Mouse (Mus musculus) intestine, embryonic 16.5 days (tissue): Measurements from ENCODE around the gene Nmt1. TPM values are rescaled to one million over a fixed set of nuclear protein-coding genes. Genes with fewer than 3 reads are reported as not detected.
A peak's percentile ranks its signal among the peaks of the same experiment; 100 is the strongest.

Experiments
- ATAC-seq: fragments of 200-750 bp; cut with Nextera tagmentation; 2 replicates; pipeline ENCODE4 v1.8.0; 2017; ENCODE audit warnings: moderate TSS enrichment, moderate library complexity
- H3K27ac ChIP-seq: fragments of 300-500 bp; sonication (generic); 2 replicates; pipeline ENCODE4 v1.5.1; 2014; ENCODE audit warnings: mild to moderate bottlenecking, low read length
- H3K27me3 ChIP-seq: fragments of 300-500 bp; sonication (generic); replicated peaks from 2 replicates; pipeline ENCODE4 v1.6.1; 2014; ENCODE audit warnings: low read length, control low read depth, mixed read lengths; ENCODE audit not compliant: control insufficient read depth, insufficient read depth
- H3K36me3 ChIP-seq: fragments of 300-500 bp; sonication (generic); 2 replicates; pipeline ENCODE4 v1.6.1; 2014; ENCODE audit warnings: low read length, control low read depth; ENCODE audit not compliant: control insufficient read depth, insufficient read depth
- H3K4me1 ChIP-seq: fragments of 300-500 bp; sonication (generic); 2 replicates; pipeline ENCODE4 v1.6.1; 2014; ENCODE audit warnings: low read length, control low read depth, mixed read lengths; ENCODE audit not compliant: control insufficient read depth, insufficient read depth
- H3K4me2 ChIP-seq: fragments of 300-500 bp; sonication (generic); 2 replicates; pipeline ENCODE4 v1.6.1; 2014; ENCODE audit warnings: low read depth, low read length, control low read depth
- H3K4me3 ChIP-seq: fragments of 300-500 bp; sonication (generic); 2 replicates; pipeline ENCODE4 v1.5.1; 2014; ENCODE audit warnings: mild to moderate bottlenecking, low read length
- H3K9ac ChIP-seq: fragments of 300-500 bp; sonication (generic); 2 replicates; pipeline ENCODE4 v1.6.1; 2014; ENCODE audit warnings: low read depth, low read length
- H3K9me3 ChIP-seq: fragments of 300-500 bp; sonication (generic); 2 replicates; pipeline ENCODE4 v1.6.1; 2016; ENCODE audit warnings: low read length, control low read depth; ENCODE audit not compliant: control insufficient read depth
- WGBS: fragments of 180-500 bp; shearing (Covaris S2); extraction: QIAGEN DNeasy Blood & Tissue Kit; methylation state at CpG from one replicate; pipeline ENCODE4 v1.1.7; 2014; 5-methylcytosine and 5-hydroxymethylcytosine counted together
- polyA plus RNA-seq: library from polyadenylated mRNA; unstranded; fragments of >200 nt; fragmentation: Nextera tagmentation; extraction: Ambion mirVana; gene quantifications from 2 replicates; pipeline ENCODE4 v1.2.1, GENCODE M21; 2015

Gene Nmt1
- polyA plus RNA-seq, 1 experiment from 2014 or later, result 59.6 TPM

GRCm38 (mm10) chr11:103052078-103052477, 24.1 kb downstream of the Nmt1 start:
- peaks cover 24% of the 10 kb centered on the region for H3K36me3 ChIP-seq
- 88% methylated on average over 6 of the region's 6 CpGs for WGBS
- no peak for ATAC-seq

DNA sequence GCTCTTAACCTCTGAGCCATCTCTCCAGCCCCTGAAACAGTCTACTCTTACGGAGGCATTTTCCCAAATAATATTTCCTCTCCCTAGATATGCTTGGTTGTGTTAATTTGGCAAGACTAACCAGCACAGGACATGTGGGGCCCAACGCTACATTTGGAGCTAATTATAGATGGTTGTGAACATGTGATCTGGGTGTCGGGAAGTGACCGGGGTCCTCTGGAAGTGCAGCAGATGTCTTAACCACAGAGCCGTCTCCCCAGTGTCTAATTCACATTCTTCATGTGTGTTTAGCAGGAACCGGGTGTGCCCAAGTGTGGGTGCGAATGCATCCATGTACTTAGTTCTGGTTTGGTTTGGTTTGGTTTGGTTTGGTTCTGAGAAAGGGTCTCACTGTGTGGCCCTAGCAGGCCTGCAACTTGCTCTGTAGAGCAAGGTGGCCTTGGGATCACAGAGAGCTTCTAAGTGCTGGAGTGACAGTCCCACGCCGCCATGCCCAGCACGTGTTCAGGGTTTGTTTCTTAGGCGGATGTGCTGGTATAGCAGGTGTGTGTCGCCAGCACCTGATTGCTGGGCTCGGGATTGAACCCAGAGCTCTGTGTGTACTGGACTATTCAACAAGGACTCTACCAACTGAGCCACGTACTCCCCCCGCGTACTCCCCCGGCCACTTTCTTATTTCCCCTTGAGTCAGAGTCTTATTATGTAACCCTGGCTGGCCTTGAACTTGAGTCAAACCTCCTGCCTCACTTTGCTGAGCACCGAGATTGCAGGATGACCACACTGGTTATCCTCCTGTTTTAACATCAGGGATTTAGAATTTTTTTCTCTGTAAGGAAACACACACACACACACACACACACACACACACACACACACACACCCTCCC, 25.4 kb downstream of the Nmt1 start:
- WGBS, result 90% methylated on average over 18 of the region's 18 CpGs
- no peaks in the 10 kb centered on the region for H3K27me3 ChIP-seq
- H3K36me3 ChIP-seq, result peaks cover 34% of the 10 kb centered on the region
- H3K4me3 ChIP-seq, result no peak overlapping the region
- H3K4me2 ChIP-seq, result no peak overlapping the region
- H3K27ac ChIP-seq, result no peak overlapping the region
- ATAC-seq, result no peak
- no peaks in the 10 kb centered on the region for H3K9me3 ChIP-seq
- H3K4me1 ChIP-seq, result no peaks in the 10 kb centered on the region
- no peak overlapping the region for H3K9ac ChIP-seq

More at GRCm38 (mm10) chr11:103052078-103052477, 24.1 kb downstream of the Nmt1 start:
- H3K4me3 ChIP-seq, result no peak overlapping the region
- H3K9ac ChIP-seq, result no peak overlapping the region
- H3K4me1 ChIP-seq, result no peaks in the 10 kb centered on the region
- no peak overlapping the region for H3K4me2 ChIP-seq
- H3K9me3 ChIP-seq, result no peaks in the 10 kb centered on the region
- no peak overlapping the region for H3K27ac ChIP-seq
- H3K27me3 ChIP-seq, result no peaks in the 10 kb centered on the region

DNA sequence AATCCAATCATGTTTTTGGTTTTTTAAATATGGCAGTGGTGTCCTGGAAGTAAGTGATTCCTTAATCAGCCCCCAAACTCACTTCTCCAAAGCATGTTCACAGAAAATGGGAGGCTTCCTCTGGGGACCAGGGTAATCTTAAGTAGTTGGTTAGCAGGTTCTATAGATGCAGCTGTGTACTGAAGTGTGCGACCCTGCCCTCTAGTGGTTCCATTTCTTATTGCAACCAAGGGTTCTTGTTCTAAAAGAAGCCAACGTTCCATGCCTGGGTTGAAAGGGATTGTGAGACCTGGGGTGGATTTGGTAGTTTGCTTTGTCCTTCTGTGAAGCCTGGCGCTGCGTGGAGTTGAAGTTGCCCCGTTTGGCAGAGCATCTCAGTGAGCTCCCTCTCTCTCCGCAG, 26.8 kb downstream of the Nmt1 start:
- WGBS, result 41% methylated on average over 6 of the region's 6 CpGs
- 0 out of 2 replicates have a peak, but pooled peaks have one; percentile 28 for ATAC-seq
- Histone ChIP-seq H3K9ac (no peak overlapping the region), H3K4me3 (no peak overlapping the region), H3K27ac (no peak overlapping the region), H3K9me3 (no peaks in the 10 kb centered on the region), H3K36me3 (peaks cover 38% of the 10 kb centered on the region), H3K4me1 (no peaks in the 10 kb centered on the region), H3K27me3 (no peaks in the 10 kb centered on the region), H3K4me2 (no peak overlapping the region)

DNA sequence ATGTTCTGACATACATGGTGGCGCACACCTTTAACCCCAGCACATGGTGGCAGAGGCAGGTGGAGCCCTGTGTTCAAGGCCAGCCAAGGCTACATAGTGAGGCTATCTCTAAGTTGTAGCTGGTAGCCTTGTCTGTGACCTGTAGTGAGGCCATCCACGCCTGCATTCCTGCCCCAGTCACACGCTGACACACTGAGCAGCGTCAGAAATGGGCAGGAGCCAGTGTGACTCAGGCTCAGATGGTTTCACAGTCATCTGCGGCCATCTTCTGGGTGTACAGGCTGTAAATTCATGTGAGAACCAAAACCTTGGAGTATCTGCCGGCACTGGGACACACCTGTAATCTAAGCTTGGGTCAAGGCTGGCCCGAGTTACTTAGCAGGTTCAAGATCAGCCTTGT, 28.6 kb downstream of the Nmt1 start:
- Histone ChIP-seq H3K4me3 (no peak overlapping the region), H3K4me2 (no peak overlapping the region), H3K27ac (no peak overlapping the region), H3K4me1 (no peaks in the 10 kb centered on the region), H3K9ac (no peak overlapping the region), H3K27me3 (no peaks in the 10 kb centered on the region), H3K36me3 (peaks cover 33% of the 10 kb centered on the region), H3K9me3 (no peaks in the 10 kb centered on the region)
- ATAC-seq, result no peak
- WGBS, result 92% methylated on average over 7 of the region's 7 CpGs

GRCm38 (mm10) chr11:103058499-103059085, 30.6 kb downstream of the Nmt1 start:
- Histone ChIP-seq H3K4me2 (no peak overlapping the region), H3K9ac (no peak overlapping the region), H3K9me3 (no peaks in the 10 kb centered on the region), H3K4me3 (no peak overlapping the region), H3K27ac (no peak overlapping the region), H3K4me1 (no peaks in the 10 kb centered on the region), H3K36me3 (peaks cover 31% of the 10 kb centered on the region), H3K27me3 (no peaks in the 10 kb centered on the region)
- WGBS, result 64% methylated on average over 3 of the region's 3 CpGs
- ATAC-seq, result no peak

- H3K4me1 ChIP-seq, result no peaks in the 10 kb centered on the region
- no peak overlapping the region for H3K27ac ChIP-seq
- no peak overlapping the region for H3K4me2 ChIP-seq
- no peaks in the 10 kb centered on the region for H3K27me3 ChIP-seq
- no peak overlapping the region for H3K9ac ChIP-seq
- H3K36me3 ChIP-seq, result peaks cover 19% of the 10 kb centered on the region
- no peak overlapping the region for H3K4me3 ChIP-seq
- 92% methylated on average over 14 of the region's 14 CpGs for WGBS
- ATAC-seq, result no peak
- H3K9me3 ChIP-seq, result no peaks in the 10 kb centered on the region
Measured at GRCm38 (mm10) chr11:103066191-103067050, 38.4 kb downstream of the Nmt1 start.

- ATAC-seq, result no peak
- WGBS, result 95% methylated on average over 6 of the region's 6 CpGs
- Histone ChIP-seq H3K27me3 (no peaks in the 10 kb centered on the region), H3K9ac (no peak overlapping the region), H3K4me3 (no peak overlapping the region), H3K4me2 (no peak overlapping the region), H3K36me3 (peaks cover 19% of the 10 kb centered on the region), H3K4me1 (no peaks in the 10 kb centered on the region), H3K27ac (no peak overlapping the region), H3K9me3 (no peaks in the 10 kb centered on the region)
Measured at GRCm38 (mm10) chr11:103067051-103067361, 39.0 kb downstream of the Nmt1 start.

GRCm38 (mm10) chr11:103067457-103068001, 39.5 kb downstream of the Nmt1 start:
- Histone ChIP-seq H3K9me3 (no peaks in the 10 kb centered on the region), H3K27ac (no peak overlapping the region), H3K9ac (no peak overlapping the region), H3K27me3 (no peaks in the 10 kb centered on the region), H3K4me1 (no peaks in the 10 kb centered on the region), H3K4me2 (no peak overlapping the region), H3K4me3 (no peak overlapping the region), H3K36me3 (peaks cover 19% of the 10 kb centered on the region)
- 76% methylated on average over 8 of the region's 8 CpGs for WGBS
- no peak for ATAC-seq

DNA sequence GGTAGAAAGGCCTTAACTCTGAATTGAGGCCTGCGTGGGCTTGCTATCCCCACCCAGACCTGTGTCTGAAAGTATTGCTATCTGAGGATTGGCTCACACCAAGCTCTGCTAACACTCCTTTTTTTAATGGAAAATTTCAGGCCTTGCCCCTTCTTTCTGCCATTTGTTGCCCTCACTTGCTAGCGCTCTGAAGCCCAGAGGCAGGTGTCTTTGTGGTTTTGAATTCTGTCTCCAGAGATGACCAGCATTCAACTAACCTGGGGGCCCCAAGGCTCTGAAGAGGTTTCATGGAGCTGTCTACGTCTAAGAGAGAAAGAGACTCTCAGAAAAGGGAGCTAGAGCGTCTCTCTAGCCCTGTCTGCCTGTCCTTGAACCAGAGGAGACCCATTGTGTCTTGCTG, 40.3 kb downstream of the Nmt1 start:
- H3K36me3 ChIP-seq, result peaks cover 15% of the 10 kb centered on the region
- no peak for ATAC-seq
- WGBS, result 94% methylated on average over 4 of the region's 4 CpGs

More for the DNA sequence above, 40.3 kb downstream of the Nmt1 start:
- Histone ChIP-seq H3K9me3 (no peaks in the 10 kb centered on the region), H3K4me2 (no peak overlapping the region), H3K27me3 (no peaks in the 10 kb centered on the region), H3K4me1 (no peaks in the 10 kb centered on the region), H3K9ac (no peak overlapping the region), H3K27ac (no peak overlapping the region), H3K4me3 (no peak overlapping the region)
